Mouse (Mus musculus): ENCODE measurements around the gene Pde4d. TPM values are rescaled to one million over a fixed set of nuclear protein-coding genes. Genes with fewer than 3 reads are reported as not detected.
A peak's percentile ranks its signal among the peaks of the same experiment; 100 is the strongest.

Pde4d gene
- polyA plus RNA-seq, 1 experiment from 2014 or later: 12.4 TPM

GRCm38 (mm10) chr13:109651790-109652605, 1202.2 kb downstream of the Pde4d start:
- H3K9me3 ChIP-seq: no peaks in the 10 kb centered on the region
- no peak overlapping the region for H3K4me3 ChIP-seq
- no peak overlapping the region for H3K27ac ChIP-seq
- no peak overlapping the region for H3K9ac ChIP-seq
- no peak overlapping the region for H3K4me2 ChIP-seq (replicated peaks)
- H3K36me3 ChIP-seq: no peaks in the 10 kb centered on the region
- no peaks in the 10 kb centered on the region for H3K4me1 ChIP-seq
- H3K27me3 ChIP-seq (replicated peaks): no peaks in the 10 kb centered on the region
- 75% methylated on average over 10 of the region's 10 CpGs for WGBS
- no peak for ATAC-seq (ENCODE audit: low FRiP score, low read depth)

GRCm38 (mm10) chr13:109652631-109653030, 1202.9 kb downstream of the Pde4d start:
- WGBS: 54% methylated on average over 7 of the region's 7 CpGs
- ATAC-seq (ENCODE audit: low FRiP score, low read depth): no peak

GRCm38 (mm10) chr13:109655390-109655789, 1205.6 kb downstream of the Pde4d start:
- Histone ChIP-seq H3K9ac (no peak overlapping the region), H3K4me2 (replicated peaks) (no peak overlapping the region), H3K36me3 (no peaks in the 10 kb centered on the region), H3K27ac (no peak overlapping the region), H3K4me3 (no peak overlapping the region), H3K9me3 (no peaks in the 10 kb centered on the region), H3K4me1 (no peaks in the 10 kb centered on the region), H3K27me3 (replicated peaks) (no peaks in the 10 kb centered on the region)
- 47% methylated on average over 3 of the region's 3 CpGs for WGBS
- ATAC-seq (ENCODE audit: low FRiP score, low read depth): no peak

More at GRCm38 (mm10) chr13:109652631-109653030, 1202.9 kb downstream of the Pde4d start:
- Histone ChIP-seq H3K4me2 (replicated peaks) (no peak overlapping the region), H3K27me3 (replicated peaks) (no peaks in the 10 kb centered on the region), H3K4me1 (no peaks in the 10 kb centered on the region), H3K36me3 (no peaks in the 10 kb centered on the region), H3K4me3 (no peak overlapping the region), H3K27ac (no peak overlapping the region), H3K9me3 (no peaks in the 10 kb centered on the region), H3K9ac (no peak overlapping the region)

GRCm38 (mm10) chr13:109659103-109659502, 1209.4 kb downstream of the Pde4d start:
- no peak overlapping the region for H3K9ac ChIP-seq
- H3K4me1 ChIP-seq: no peaks in the 10 kb centered on the region
- no peaks in the 10 kb centered on the region for H3K9me3 ChIP-seq
- H3K27ac ChIP-seq: no peak overlapping the region
- WGBS: 91% methylated on average over 6 of the region's 6 CpGs
- H3K36me3 ChIP-seq: no peaks in the 10 kb centered on the region
- no peak overlapping the region for H3K4me2 ChIP-seq (replicated peaks)
- no peak for ATAC-seq (ENCODE audit: low FRiP score, low read depth)
- no peaks in the 10 kb centered on the region for H3K27me3 ChIP-seq (replicated peaks)
- H3K4me3 ChIP-seq: no peak overlapping the region

GRCm38 (mm10) chr13:109661345-109661744, 1211.6 kb downstream of the Pde4d start:
- ATAC-seq (ENCODE audit: low FRiP score, low read depth): no peak
- H3K27ac ChIP-seq: no peak overlapping the region
- 92% methylated on average over 3 of the region's 3 CpGs for WGBS

GRCm38 (mm10) chr13:109662099-109662498, 1212.4 kb downstream of the Pde4d start:
- WGBS: 68% methylated on average over 5 of the region's 5 CpGs

More at GRCm38 (mm10) chr13:109661345-109661744, 1211.6 kb downstream of the Pde4d start:
- Histone ChIP-seq H3K4me3 (no peak overlapping the region), H3K36me3 (no peaks in the 10 kb centered on the region), H3K4me1 (peaks cover 7% of the 10 kb centered on the region; the same call in 1 of the 2 replicates), H3K4me2 (replicated peaks) (no peak overlapping the region), H3K27me3 (replicated peaks) (no peaks in the 10 kb centered on the region), H3K9ac (no peak overlapping the region), H3K9me3 (no peaks in the 10 kb centered on the region)

GRCm38 (mm10) chr13:109662731-109663130, 1213.0 kb downstream of the Pde4d start:
- H3K9ac ChIP-seq: no peak overlapping the region
- H3K9me3 ChIP-seq: no peaks in the 10 kb centered on the region
- H3K4me2 ChIP-seq (replicated peaks): no peak overlapping the region
- no peaks in the 10 kb centered on the region for H3K27me3 ChIP-seq (replicated peaks)
- WGBS: 64% methylated on average over 3 of the region's 3 CpGs
- H3K36me3 ChIP-seq: no peaks in the 10 kb centered on the region
- ATAC-seq (ENCODE audit: low FRiP score, low read depth): no peak
- peaks cover 7% of the 10 kb centered on the region; the same call in 1 of the 2 replicates for H3K4me1 ChIP-seq
- H3K4me3 ChIP-seq: no peak overlapping the region
- no peak overlapping the region for H3K27ac ChIP-seq

More at GRCm38 (mm10) chr13:109662099-109662498, 1212.4 kb downstream of the Pde4d start:
- Histone ChIP-seq H3K4me2 (replicated peaks) (no peak overlapping the region), H3K27ac (no peak overlapping the region), H3K9me3 (no peaks in the 10 kb centered on the region), H3K27me3 (replicated peaks) (no peaks in the 10 kb centered on the region), H3K4me3 (no peak overlapping the region), H3K9ac (no peak overlapping the region), H3K36me3 (no peaks in the 10 kb centered on the region), H3K4me1 (peaks cover 7% of the 10 kb centered on the region; the same call in 1 of the 2 replicates)
- ATAC-seq (ENCODE audit: low FRiP score, low read depth): no peak

- Histone ChIP-seq H3K27ac (no peak overlapping the region), H3K4me1 (peaks cover 7% of the 10 kb centered on the region; the same call in 1 of the 2 replicates), H3K36me3 (no peaks in the 10 kb centered on the region), H3K9me3 (no peaks in the 10 kb centered on the region), H3K4me2 (replicated peaks) (no peak overlapping the region), H3K27me3 (replicated peaks) (no peaks in the 10 kb centered on the region), H3K4me3 (no peak overlapping the region), H3K9ac (no peak overlapping the region)
- 63% methylated on average over 10 of the region's 10 CpGs for WGBS
- ATAC-seq (ENCODE audit: low FRiP score, low read depth): peak; percentile 70; the same call in 1 of the 2 replicates
These were observed 1215.4 kb downstream of the Pde4d start for GRCm38 (mm10) chr13:109664956-109665802.

- H3K4me3 ChIP-seq: no peak overlapping the region
- no peaks in the 10 kb centered on the region for H3K27me3 ChIP-seq (replicated peaks)
- ATAC-seq (ENCODE audit: low FRiP score, low read depth): no peak
- H3K4me2 ChIP-seq (replicated peaks): no peak overlapping the region
- no peaks in the 10 kb centered on the region for H3K36me3 ChIP-seq
- H3K9ac ChIP-seq: no peak overlapping the region
- H3K4me1 ChIP-seq: peaks cover 7% of the 10 kb centered on the region; the same call in 1 of the 2 replicates
- 83% methylated on average over 10 of the region's 10 CpGs for WGBS
- no peaks in the 10 kb centered on the region for H3K9me3 ChIP-seq
- H3K27ac ChIP-seq: no peak overlapping the region
These were observed 1216.2 kb downstream of the Pde4d start for GRCm38 (mm10) chr13:109665803-109666403.

- Histone ChIP-seq H3K27me3 (replicated peaks) (no peaks in the 10 kb centered on the region), H3K9me3 (no peaks in the 10 kb centered on the region), H3K4me2 (replicated peaks) (no peak overlapping the region), H3K4me3 (no peak overlapping the region), H3K9ac (no peak overlapping the region), H3K36me3 (no peaks in the 10 kb centered on the region), H3K4me1 (peaks cover 6% of the 10 kb centered on the region; the same call in 1 of the 2 replicates), H3K27ac (no peak overlapping the region)
- no peak for ATAC-seq (ENCODE audit: low FRiP score, low read depth)
- WGBS: 85% methylated on average over 4 of the region's 4 CpGs
These were observed 1220.2 kb downstream of the Pde4d start for GRCm38 (mm10) chr13:109669965-109670364.

- Histone ChIP-seq H3K9ac (no peak overlapping the region), H3K27me3 (replicated peaks) (no peaks in the 10 kb centered on the region), H3K9me3 (no peaks in the 10 kb centered on the region), H3K4me3 (no peak overlapping the region), H3K4me1 (no peaks in the 10 kb centered on the region), H3K27ac (no peak overlapping the region), H3K36me3 (no peaks in the 10 kb centered on the region), H3K4me2 (replicated peaks) (no peak overlapping the region)
- ATAC-seq (ENCODE audit: low FRiP score, low read depth): no peak
- 39% methylated on average over 8 of the region's 8 CpGs for WGBS
These were observed 1222.0 kb downstream of the Pde4d start for GRCm38 (mm10) chr13:109671589-109672347.
